Mouse (Mus musculus) hindbrain, embryonic 14.5 days (tissue): ENCODE data around the gene Efs. TPM values are rescaled to one million over a fixed set of nuclear protein-coding genes. Genes with fewer than 3 reads are reported as not detected.
"Not testable (repeated sequence)": the region's sequence is repeated elsewhere in the genome, so short reads cannot be mapped to it uniquely, and the experiment has no call there.

Experiments used
- ATAC-seq: fragments of 200-750 bp; cut with Nextera tagmentation; 2 replicates; pipeline ENCODE4 v1.8.0; 2017; ENCODE audit warnings: moderate number of reproducible peaks, mild to moderate bottlenecking, moderate TSS enrichment, moderate library complexity; ENCODE audit not compliant: low FRiP score
- DNase-seq: peaks from one replicate; pipeline ENCODE4 v3.0.0-alpha.2; 2015; ENCODE audit warnings: low spot score
- H3K27ac ChIP-seq: fragments of 300-500 bp; sonication (generic); 2 replicates; pipeline ENCODE4 v1.5.1; 2014; ENCODE audit warnings: mild to moderate bottlenecking, moderate library complexity
- H3K27me3 ChIP-seq: fragments of 300-500 bp; sonication (generic); 2 replicates; pipeline ENCODE4 v1.6.1; 2014; ENCODE audit warnings: mild to moderate bottlenecking, low read length, mixed read lengths; ENCODE audit not compliant: control insufficient read depth, insufficient read depth
- H3K36me3 ChIP-seq: fragments of 300-500 bp; sonication (generic); replicated peaks from 2 replicates; pipeline ENCODE4 v1.6.1; 2014; ENCODE audit not compliant: control insufficient read depth, insufficient read depth
- H3K4me1 ChIP-seq: fragments of 300-500 bp; sonication (generic); replicated peaks from 2 replicates; pipeline ENCODE4 v1.6.1; 2014; ENCODE audit warnings: antibody characterized with exemption, low read length, mixed read lengths; ENCODE audit not compliant: control insufficient read depth, insufficient read depth
- H3K4me2 ChIP-seq: fragments of 300-500 bp; sonication (generic); replicated peaks from 2 replicates; pipeline ENCODE4 v1.6.1; 2014; ENCODE audit warnings: mild to moderate bottlenecking, moderate library complexity
- H3K4me3 ChIP-seq: fragments of 300-500 bp; sonication (generic); replicated peaks from 2 replicates; pipeline ENCODE4 v1.5.1; 2014; ENCODE audit warnings: mild to moderate bottlenecking, low read length
- H3K9ac ChIP-seq: fragments of 300-500 bp; sonication (generic); 2 replicates; pipeline ENCODE4 v1.6.1; 2014
- H3K9me3 ChIP-seq: fragments of 300-500 bp; sonication (generic); 2 replicates; pipeline ENCODE4 v1.6.1; 2016; ENCODE audit warnings: low read length; ENCODE audit not compliant: control insufficient read depth
- WGBS: fragments of 180-500 bp; shearing (Covaris S2); extraction: QIAGEN DNeasy Blood & Tissue Kit; methylation state at CpG from one replicate; pipeline ENCODE4 v1.1.7; 2014; 5-methylcytosine and 5-hydroxymethylcytosine counted together
- polyA plus RNA-seq: library from polyadenylated mRNA; unstranded; fragments of >200 nt; fragmentation: Nextera tagmentation; extraction: Ambion mirVana; gene quantifications from 2 replicates; pipeline ENCODE4 v1.2.1, GENCODE M21; 2014

The Efs gene
- polyA plus RNA-seq, 1 experiment from 2014 or later: 15.6 TPM

DNA sequence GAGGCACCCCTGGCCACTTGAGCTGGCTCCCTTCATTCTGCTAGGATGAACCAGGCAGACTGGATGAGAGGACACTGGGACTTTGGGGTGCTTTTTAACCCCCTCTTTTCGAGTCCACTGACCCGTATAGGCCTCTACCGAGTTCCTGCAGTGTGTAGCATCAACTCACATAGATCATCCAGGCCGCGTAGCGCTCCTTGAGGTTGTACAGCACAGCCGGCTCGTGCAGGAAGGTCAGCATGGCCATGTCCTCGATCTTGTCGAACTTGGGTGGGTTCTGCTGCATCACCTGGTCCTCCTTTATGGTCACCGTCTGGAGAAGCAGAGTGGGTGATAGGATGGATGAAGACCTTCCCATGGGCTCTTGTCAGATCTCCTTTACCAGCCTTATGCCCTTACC lies 37.8 kb upstream of the Efs start:
- H3K4me1 ChIP-seq: no peaks in the 10 kb centered on the region
- DNase-seq (no peak), ATAC-seq (no peak)
- no peak overlapping the region for H3K4me2 ChIP-seq
- H3K9me3 ChIP-seq: no peaks in the 10 kb centered on the region
- H3K4me3 ChIP-seq: no peak overlapping the region
- 87% methylated on average over 11 of the region's 11 CpGs for WGBS
- H3K9ac ChIP-seq: no peak overlapping the region
- no peaks in the 10 kb centered on the region for H3K36me3 ChIP-seq
- no peak overlapping the region for H3K27ac ChIP-seq
- no peaks in the 10 kb centered on the region for H3K27me3 ChIP-seq

DNA sequence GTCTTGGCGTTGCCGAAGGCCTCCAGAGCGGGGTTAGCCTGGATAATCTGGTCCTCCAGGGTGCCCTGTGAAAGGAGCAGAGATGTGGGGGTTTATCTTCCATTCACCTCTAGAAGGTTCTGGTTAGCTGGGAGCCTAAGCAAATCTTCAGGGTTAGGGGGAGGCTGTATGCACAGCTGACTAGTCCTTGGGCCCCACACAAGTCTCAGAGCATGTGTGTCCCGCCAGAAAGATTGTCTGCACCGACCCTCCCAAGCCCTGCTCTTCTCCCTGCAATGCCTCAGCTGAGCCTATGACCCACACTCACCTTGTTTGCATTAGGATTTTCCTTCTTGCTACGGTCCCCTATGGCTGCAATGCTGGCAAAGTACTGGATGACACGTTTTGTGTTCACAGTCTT lies 36.8 kb upstream of the Efs start:
- Histone ChIP-seq H3K9me3 (no peaks in the 10 kb centered on the region), H3K27ac (no peak overlapping the region), H3K4me3 (no peak overlapping the region), H3K36me3 (no peaks in the 10 kb centered on the region), H3K4me2 (no peak overlapping the region), H3K4me1 (no peaks in the 10 kb centered on the region), H3K27me3 (no peaks in the 10 kb centered on the region), H3K9ac (no peak overlapping the region)
- WGBS: 89% methylated on average over 7 of the region's 7 CpGs
- ATAC-seq: no peak
- no peak for DNase-seq

DNA sequence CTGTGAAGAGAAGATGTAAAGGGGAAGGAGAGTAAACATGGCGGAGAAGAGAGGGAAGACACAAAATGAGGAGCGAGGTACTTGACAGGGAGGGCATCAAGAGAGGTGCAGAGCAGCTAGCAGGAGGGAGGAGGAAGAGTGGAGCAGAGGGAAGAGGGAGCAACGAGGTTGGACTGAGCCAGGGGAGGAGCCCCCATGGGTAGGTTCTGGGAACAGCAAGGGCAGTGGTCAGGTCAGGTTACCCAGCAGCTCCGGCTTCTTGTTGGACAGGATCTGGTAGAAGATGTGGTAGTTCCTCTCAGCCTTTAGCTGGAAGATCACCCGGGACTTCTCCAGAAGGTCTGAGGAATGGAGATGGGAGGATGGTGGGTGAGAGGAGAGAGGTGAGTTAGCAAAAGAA lies 35.6 kb upstream of the Efs start:
- Histone ChIP-seq H3K27ac (no peak overlapping the region), H3K4me1 (no peaks in the 10 kb centered on the region), H3K27me3 (no peaks in the 10 kb centered on the region), H3K9me3 (no peaks in the 10 kb centered on the region), H3K4me2 (no peak overlapping the region), H3K9ac (no peak overlapping the region), H3K36me3 (no peaks in the 10 kb centered on the region), H3K4me3 (no peak overlapping the region)
- no peak for DNase-seq
- no peak for ATAC-seq
- 81% methylated on average over 5 of the region's 5 CpGs for WGBS

DNA sequence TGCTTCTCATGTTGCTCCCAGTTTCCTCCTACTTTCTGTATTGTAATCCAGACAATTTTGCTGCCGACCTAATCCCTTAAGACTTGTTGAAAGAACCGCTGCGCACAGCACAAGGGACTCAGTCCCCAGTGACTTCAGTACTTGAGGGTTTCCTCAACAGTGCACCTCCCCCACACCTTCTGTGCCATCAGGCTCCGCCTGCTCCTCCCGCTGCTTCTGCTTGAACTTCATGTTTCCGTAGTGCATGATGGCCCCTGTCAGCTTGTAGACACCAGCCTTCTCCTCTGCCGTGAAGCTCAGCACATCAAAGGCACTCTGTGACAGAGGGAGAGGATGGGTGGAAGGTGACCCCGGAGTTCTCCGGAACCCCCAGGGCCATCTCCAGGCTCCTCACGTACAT lies 34.8 kb upstream of the Efs start:
- DNase-seq (no peak), ATAC-seq (no peak)
- no peak overlapping the region for H3K9ac ChIP-seq
- H3K4me2 ChIP-seq: no peak overlapping the region
- no peaks in the 10 kb centered on the region for H3K36me3 ChIP-seq
- no peaks in the 10 kb centered on the region for H3K4me1 ChIP-seq
- no peaks in the 10 kb centered on the region for H3K9me3 ChIP-seq
- H3K27ac ChIP-seq: no peak overlapping the region
- H3K4me3 ChIP-seq: no peak overlapping the region
- no peaks in the 10 kb centered on the region for H3K27me3 ChIP-seq
- 73% methylated on average over 10 of the region's 10 CpGs for WGBS

DNA sequence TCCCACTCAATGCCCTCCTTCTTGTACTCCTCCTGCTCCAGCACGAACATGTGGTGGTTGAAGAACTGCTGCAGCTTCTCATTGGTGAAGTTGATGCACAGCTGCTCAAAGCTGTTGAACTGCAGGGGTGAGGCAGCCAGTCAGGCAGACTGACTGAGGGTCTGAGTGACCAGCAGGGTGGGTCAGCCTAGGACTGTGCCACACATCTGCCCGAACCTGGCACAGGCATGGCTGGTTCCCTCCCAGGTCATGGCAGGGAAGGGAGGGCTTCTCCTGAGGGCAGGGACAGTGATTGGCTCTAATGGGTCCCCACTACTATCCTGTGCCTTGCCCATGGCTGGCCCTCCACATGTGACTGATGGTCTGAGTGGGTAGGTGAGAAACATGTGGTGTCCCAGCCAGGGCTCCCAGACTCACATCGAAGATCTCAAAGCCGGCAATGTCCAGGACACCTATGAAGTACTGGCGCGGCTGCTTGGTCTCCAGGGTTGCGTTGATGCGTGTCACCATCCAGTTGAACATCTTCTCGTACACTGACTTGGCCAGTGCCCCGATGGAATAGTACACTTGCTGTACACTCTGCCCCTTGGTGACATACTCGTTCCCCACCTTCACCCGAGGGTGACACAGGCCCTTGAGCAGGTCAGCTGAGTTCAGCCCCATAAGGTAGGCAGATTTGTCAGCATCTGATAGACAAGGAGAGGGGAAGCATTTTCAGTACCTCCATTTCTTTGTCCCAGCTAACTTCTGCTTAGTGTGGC lies 34.1 kb upstream of the Efs start:
- H3K4me2 ChIP-seq, H3K27ac ChIP-seq, ATAC-seq, H3K9ac ChIP-seq, H3K36me3 ChIP-seq, H3K9me3 ChIP-seq, H3K27me3 ChIP-seq, DNase-seq, H3K4me3 ChIP-seq, H3K4me1 ChIP-seq: not testable (repeated sequence)
- 92% methylated on average over 12 of the region's 12 CpGs for WGBS

DNA sequence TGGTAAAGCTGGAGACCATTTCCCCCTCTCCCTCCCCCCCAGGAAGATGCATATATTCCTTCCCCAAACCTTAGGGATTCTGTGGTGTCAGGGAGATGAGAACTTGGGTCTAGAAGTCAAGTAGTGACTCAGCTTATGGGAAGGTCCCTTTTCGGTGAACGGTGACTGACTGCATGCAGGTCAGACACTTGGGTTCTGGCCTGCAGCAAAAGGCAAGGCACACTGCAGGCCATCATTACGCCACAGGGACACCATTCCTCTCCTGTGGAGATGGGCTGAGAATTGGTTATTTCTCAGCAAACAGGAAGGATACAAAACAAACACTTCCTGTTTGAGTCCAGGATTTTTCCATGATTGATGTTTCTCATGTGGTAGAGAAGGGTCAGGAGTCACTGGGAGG lies 33.3 kb upstream of the Efs start:
- H3K27ac ChIP-seq: no peak overlapping the region
- no peaks in the 10 kb centered on the region for H3K36me3 ChIP-seq
- no peak overlapping the region for H3K4me2 ChIP-seq
- no peak overlapping the region for H3K9ac ChIP-seq
- ATAC-seq (no peak), DNase-seq (no peak)
- H3K4me3 ChIP-seq: no peak overlapping the region
- no peaks in the 10 kb centered on the region for H3K9me3 ChIP-seq
- no peaks in the 10 kb centered on the region for H3K4me1 ChIP-seq
- 85% methylated on average over 3 of the region's 3 CpGs for WGBS
- H3K27me3 ChIP-seq: no peaks in the 10 kb centered on the region

DNA sequence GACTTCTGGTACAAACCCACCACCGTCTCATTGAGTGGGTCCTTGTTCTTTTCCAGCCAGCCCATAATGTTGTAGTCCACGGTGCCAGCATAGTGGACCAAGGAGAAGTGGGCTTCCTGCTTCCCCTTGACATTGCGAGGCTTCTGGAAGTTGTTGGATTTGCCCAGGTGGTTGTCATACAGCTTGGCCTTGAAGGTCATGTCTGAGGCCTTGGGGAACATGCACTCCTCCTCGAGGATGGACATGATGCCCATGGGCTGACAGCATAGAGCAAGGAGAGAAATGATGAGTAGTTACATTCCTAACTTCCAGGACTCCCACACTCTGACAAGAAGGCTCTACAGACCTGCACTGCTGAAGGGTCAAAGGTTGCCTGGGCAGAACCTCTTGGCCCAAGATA lies 32.6 kb upstream of the Efs start:
- 85% methylated on average over 4 of the region's 4 CpGs for WGBS
- ATAC-seq (no peak), DNase-seq (no peak)
- Histone ChIP-seq H3K4me2 (no peak overlapping the region), H3K27ac (no peak overlapping the region), H3K9ac (no peak overlapping the region), H3K9me3 (no peaks in the 10 kb centered on the region), H3K36me3 (no peaks in the 10 kb centered on the region), H3K4me1 (no peaks in the 10 kb centered on the region), H3K27me3 (no peaks in the 10 kb centered on the region), H3K4me3 (no peak overlapping the region)

DNA sequence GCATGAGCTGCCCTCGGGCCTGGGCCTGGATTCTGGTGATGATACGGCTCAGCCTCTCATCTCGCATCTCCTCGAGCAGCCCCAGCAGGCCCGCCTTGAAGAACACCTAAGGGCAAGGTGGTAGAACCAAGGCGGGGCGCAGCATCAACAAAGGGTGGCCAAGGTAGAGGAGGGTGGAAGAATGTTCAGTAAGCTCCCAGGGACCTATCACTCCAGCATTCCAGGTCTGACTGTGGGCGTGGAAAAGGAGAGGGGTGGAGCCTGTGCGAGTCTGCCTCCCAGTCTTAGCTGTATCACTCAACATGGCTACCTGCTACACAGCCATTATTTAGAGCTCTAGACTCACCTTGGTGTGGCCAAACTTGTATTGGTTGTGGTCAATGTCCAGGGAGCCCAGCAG lies 30.6 kb upstream of the Efs start:
- Histone ChIP-seq H3K9ac (no peak overlapping the region), H3K4me1 (no peaks in the 10 kb centered on the region), H3K27me3 (no peaks in the 10 kb centered on the region), H3K36me3 (no peaks in the 10 kb centered on the region), H3K9me3 (no peaks in the 10 kb centered on the region), H3K4me3 (no peak overlapping the region), H3K27ac (no peak overlapping the region), H3K4me2 (no peak overlapping the region)
- no peak for ATAC-seq
- WGBS: 88% methylated on average over 9 of the region's 9 CpGs
- DNase-seq: no peak

DNA sequence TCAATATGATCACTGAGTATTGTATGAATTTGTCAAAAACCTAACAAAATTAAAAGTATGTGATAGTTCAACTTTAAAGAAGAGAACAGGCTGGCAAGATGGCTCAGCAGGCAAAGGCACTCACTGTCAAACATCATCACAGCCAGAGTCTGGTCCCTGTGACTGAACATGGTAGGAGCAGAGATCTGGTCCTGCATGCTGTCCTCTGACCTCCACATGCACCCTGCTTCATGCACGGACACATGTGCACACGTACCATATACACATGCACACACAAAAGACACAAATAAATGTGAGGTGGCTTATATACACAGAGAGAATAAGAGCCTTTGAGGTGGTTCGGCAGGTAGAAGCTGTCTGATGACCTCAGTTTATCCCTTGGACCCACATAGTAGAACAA lies 29.6 kb upstream of the Efs start:
- Histone ChIP-seq H3K9ac (no peak overlapping the region), H3K4me2 (no peak overlapping the region), H3K4me3 (no peak overlapping the region), H3K27me3 (no peaks in the 10 kb centered on the region), H3K27ac (no peak overlapping the region), H3K36me3 (no peaks in the 10 kb centered on the region), H3K4me1 (no peaks in the 10 kb centered on the region), H3K9me3 (no peaks in the 10 kb centered on the region)
- 87% methylated on average over 3 of the region's 3 CpGs for WGBS
- ATAC-seq: no peak
- DNase-seq: no peak

DNA sequence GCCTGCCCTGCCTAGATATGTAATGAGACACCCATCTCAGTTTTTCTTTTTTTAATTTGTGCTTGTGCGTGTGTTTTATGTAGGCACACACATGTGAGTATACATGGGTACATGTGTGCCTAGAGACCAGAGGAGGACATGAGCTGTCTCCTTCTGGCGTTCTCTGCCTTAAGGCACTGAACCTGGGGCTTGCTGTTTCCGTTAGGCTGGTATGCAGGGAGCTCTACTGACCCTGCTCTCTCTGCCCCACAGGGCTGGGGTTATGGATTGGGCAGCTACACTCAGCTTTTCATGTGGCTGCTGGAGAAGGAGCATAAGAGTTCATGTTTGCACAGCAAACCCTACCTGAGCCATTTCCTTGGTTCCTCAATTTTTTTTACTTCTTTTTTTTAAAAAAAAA lies 28.5 kb upstream of the Efs start:
- Histone ChIP-seq H3K27ac (no peak overlapping the region), H3K4me1 (no peaks in the 10 kb centered on the region), H3K4me3 (no peak overlapping the region), H3K4me2 (no peak overlapping the region), H3K9me3 (no peaks in the 10 kb centered on the region), H3K36me3 (no peaks in the 10 kb centered on the region), H3K27me3 (no peaks in the 10 kb centered on the region), H3K9ac (no peak overlapping the region)
- no peak for ATAC-seq
- no peak for DNase-seq
- 76% methylated on average over 3 of the region's 3 CpGs for WGBS
